Mouse (Mus musculus): ENCODE measurements at regions not wholly inside any gene's neighbourhood (a gene's known extent, or its start where the extent isn't known, plus 50 kb on each side); places are given as distances from the start of the nearest gene placed in this dataset.
"Not testable (repeated sequence)": the region's sequence is repeated elsewhere in the genome, so short reads cannot be mapped to it uniquely, and the experiment has no call there.

GRCm38 (mm10) chr16:80981573-80982105 lies 218.9 kb upstream of the Ncam2 start:
- no peak for DNase-seq (ENCODE audit: low spot score)
- 49% methylated on average over 2 of the region's 2 CpGs for WGBS
- Histone ChIP-seq H3K4me3 (ENCODE audit: low read depth, low read length) (no peak overlapping the region), H3K36me3 (replicated peaks; ENCODE audit: control insufficient read depth, insufficient read depth, low read length) (no peaks in the 10 kb centered on the region), H3K4me2 (ENCODE audit: low read depth, low read length) (no peak overlapping the region), H3K9me3 (replicated peaks; ENCODE audit: control insufficient read depth, low read length) (no peaks in the 10 kb centered on the region), H3K27me3 (ENCODE audit: control insufficient read depth, insufficient read depth, low read length) (no peaks in the 10 kb centered on the region), H3K27ac (ENCODE audit: low read depth) (no peak overlapping the region), H3K4me1 (ENCODE audit: control insufficient read depth, insufficient read depth) (no peaks in the 10 kb centered on the region), H3K9ac (replicated peaks; ENCODE audit: low read depth, low read length) (no peak overlapping the region)
- no peak for TF ChIP-seq CTCF (IDR thresholded peaks at IDR 0.05; ENCODE audit: low read depth)
- TF ChIP-seq EP300 (IDR thresholded peaks at IDR 0.05; ENCODE audit: low read depth) = no peak
- no peak for ATAC-seq (ENCODE audit: insufficient read depth, low read depth)

DNA sequence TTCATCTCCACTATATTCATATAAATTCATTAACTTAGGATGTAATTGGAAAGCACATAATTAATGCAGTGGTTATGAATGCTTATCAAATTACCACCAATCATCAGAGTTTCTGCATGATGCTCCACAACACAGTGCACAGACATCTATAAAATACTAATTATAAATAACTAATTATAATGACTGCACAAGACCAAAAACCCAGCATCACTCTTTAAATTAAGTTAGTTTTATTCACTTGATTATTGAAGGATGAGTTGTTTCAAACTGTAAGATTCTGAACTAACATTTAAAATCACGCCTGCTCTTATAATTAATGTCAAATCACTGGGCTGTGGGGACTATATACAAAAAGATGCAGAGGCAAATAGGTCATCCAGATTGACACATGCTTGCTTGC lies 212.7 kb upstream of the Ncam2 start:
- H3K9ac ChIP-seq (replicated peaks; ENCODE audit: low read depth, low read length) = no peak overlapping the region
- no peaks in the 10 kb centered on the region for H3K4me1 ChIP-seq (ENCODE audit: control insufficient read depth, insufficient read depth)
- H3K36me3 ChIP-seq (replicated peaks; ENCODE audit: control insufficient read depth, insufficient read depth, low read length) = no peaks in the 10 kb centered on the region
- H3K4me3 ChIP-seq (ENCODE audit: low read depth, low read length) = no peak overlapping the region
- no peaks in the 10 kb centered on the region for H3K9me3 ChIP-seq (replicated peaks; ENCODE audit: control insufficient read depth, low read length)
- TF ChIP-seq EP300 (IDR thresholded peaks at IDR 0.05; ENCODE audit: low read depth) = no peak
- TF ChIP-seq CTCF (IDR thresholded peaks at IDR 0.05; ENCODE audit: low read depth) = no peak
- H3K27me3 ChIP-seq (ENCODE audit: control insufficient read depth, insufficient read depth, low read length) = no peaks in the 10 kb centered on the region
- no peak overlapping the region for H3K4me2 ChIP-seq (ENCODE audit: low read depth, low read length)
- no peak overlapping the region for H3K27ac ChIP-seq (ENCODE audit: low read depth)
- ATAC-seq (ENCODE audit: insufficient read depth, low read depth) (no peak), DNase-seq (ENCODE audit: low spot score) (no peak)
- 48% methylated on average over 1 of the region's 1 CpGs for WGBS

DNA sequence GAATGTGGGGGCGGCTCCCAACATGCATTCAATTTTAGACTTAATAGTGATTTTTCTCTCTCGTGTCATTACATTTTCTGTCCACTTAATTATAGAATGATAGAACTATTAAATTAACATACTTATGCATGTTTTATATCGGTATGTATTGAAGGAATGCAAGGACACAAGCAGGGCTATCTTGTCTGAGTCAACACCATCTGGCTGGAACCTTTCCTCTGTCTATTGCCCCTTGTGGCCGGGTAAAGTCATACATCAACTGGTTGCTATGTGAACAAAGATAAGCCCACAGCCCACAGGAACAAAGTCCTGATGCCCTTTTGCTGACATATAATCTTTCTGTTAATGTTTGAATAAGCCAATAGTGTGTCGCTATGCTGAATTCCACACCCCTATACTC lies 163.7 kb upstream of the Ncam2 start:
- not testable (repeated sequence) for H3K4me3 ChIP-seq (ENCODE audit: low read depth, low read length); H3K4me2 ChIP-seq (ENCODE audit: low read depth, low read length); H3K9me3 ChIP-seq (replicated peaks; ENCODE audit: control insufficient read depth, low read length); H3K27me3 ChIP-seq (ENCODE audit: control insufficient read depth, insufficient read depth, low read length); H3K4me1 ChIP-seq (ENCODE audit: control insufficient read depth, insufficient read depth); ATAC-seq (ENCODE audit: insufficient read depth, low read depth); H3K27ac ChIP-seq (ENCODE audit: low read depth); H3K36me3 ChIP-seq (replicated peaks; ENCODE audit: control insufficient read depth, insufficient read depth, low read length); H3K9ac ChIP-seq (replicated peaks; ENCODE audit: low read depth, low read length); DNase-seq (ENCODE audit: low spot score)
- WGBS = 82% methylated on average over 5 of the region's 5 CpGs

DNA sequence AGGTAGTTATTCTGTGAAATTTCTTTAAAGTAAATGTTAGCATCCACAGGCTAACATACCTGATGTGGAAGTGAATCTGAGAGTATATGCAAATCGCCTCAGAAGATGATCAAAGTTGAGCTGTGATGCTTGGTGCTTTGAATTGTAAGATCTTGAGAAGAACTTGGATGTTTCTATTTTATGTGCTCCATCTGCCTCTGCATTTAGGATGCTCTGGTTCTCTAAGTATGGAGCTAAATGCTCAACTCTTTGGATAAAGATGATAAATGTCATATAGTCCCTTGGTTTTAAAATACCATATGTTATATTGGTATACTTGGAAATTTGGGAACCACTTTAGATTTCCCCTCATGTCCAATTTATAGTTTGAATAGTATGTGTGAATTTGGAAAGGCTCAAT lies 159.2 kb upstream of the Ncam2 start:
- H3K36me3 ChIP-seq (replicated peaks; ENCODE audit: control insufficient read depth, insufficient read depth, low read length) = no peaks in the 10 kb centered on the region
- TF ChIP-seq CTCF (IDR thresholded peaks at IDR 0.05; ENCODE audit: low read depth) (no peak), EP300 (IDR thresholded peaks at IDR 0.05; ENCODE audit: low read depth) (no peak)
- no peak overlapping the region for H3K4me3 ChIP-seq (ENCODE audit: low read depth, low read length)
- no peaks in the 10 kb centered on the region for H3K4me1 ChIP-seq (ENCODE audit: control insufficient read depth, insufficient read depth)
- ATAC-seq (ENCODE audit: insufficient read depth, low read depth) (no peak), DNase-seq (ENCODE audit: low spot score) (no peak)
- no peak overlapping the region for H3K4me2 ChIP-seq (ENCODE audit: low read depth, low read length)
- H3K27me3 ChIP-seq (ENCODE audit: control insufficient read depth, insufficient read depth, low read length) = no peaks in the 10 kb centered on the region
- H3K9me3 ChIP-seq (replicated peaks; ENCODE audit: control insufficient read depth, low read length) = 0 out of 2 replicates have a peak, but pooled peaks cover 4% of the 10 kb centered on the region
- WGBS = 51% methylated on average over 1 of the region's 1 CpGs
- no peak overlapping the region for H3K27ac ChIP-seq (ENCODE audit: low read depth)
- H3K9ac ChIP-seq (replicated peaks; ENCODE audit: low read depth, low read length) = no peak overlapping the region

DNA sequence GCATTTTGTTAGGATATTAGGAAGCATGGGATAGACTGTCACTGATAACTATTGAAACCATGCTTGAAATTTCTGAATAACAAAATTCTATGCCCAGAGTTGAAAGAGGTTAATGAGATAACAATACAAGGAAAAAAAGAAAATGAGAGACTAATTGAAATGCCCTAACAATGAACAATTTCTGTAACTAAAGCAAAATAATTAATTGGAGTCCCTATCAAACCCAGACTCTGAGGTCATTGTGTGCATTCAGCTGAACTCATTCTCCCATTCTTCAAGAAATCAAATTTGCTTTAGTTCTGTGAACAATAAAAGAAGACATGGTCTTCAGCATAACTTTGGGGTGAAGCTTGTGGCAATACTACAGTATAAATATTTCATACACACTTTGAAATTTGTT lies 154.8 kb upstream of the Ncam2 start:
- ATAC-seq (ENCODE audit: insufficient read depth, low read depth) = no peak
- DNase-seq (ENCODE audit: low spot score) = no peak

DNA sequence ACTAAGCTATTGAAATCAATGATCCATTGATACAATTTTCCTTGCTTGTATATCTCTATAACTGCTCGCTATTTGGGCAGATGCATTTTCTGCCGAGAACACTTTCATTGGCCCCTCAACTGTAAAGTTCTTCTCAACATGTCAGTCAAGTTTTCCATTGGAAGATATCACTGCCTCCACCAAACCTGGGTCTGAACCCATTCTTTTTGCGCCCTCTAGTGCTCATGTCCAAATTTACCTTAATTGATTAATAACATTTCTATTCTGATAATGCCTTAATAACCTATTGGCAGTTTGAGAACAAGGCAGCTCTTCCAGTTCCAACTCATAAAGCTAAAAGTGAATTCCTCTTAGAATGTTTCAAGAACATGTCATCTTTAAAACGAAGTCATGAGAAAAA lies 132.2 kb upstream of the Ncam2 start:
- 36% methylated on average over 4 of the region's 4 CpGs for WGBS
- no peak overlapping the region for H3K4me3 ChIP-seq (ENCODE audit: low read depth, low read length)

More for the DNA sequence above, 154.8 kb upstream of the Ncam2 start:
- no peaks in the 10 kb centered on the region for H3K9me3 ChIP-seq (replicated peaks; ENCODE audit: control insufficient read depth, low read length)
- no peaks in the 10 kb centered on the region for H3K36me3 ChIP-seq (replicated peaks; ENCODE audit: control insufficient read depth, insufficient read depth, low read length)
- TF ChIP-seq EP300 (IDR thresholded peaks at IDR 0.05; ENCODE audit: low read depth) = no peak
- TF ChIP-seq CTCF (IDR thresholded peaks at IDR 0.05; ENCODE audit: low read depth) = no peak
- no peaks in the 10 kb centered on the region for H3K4me1 ChIP-seq (ENCODE audit: control insufficient read depth, insufficient read depth)
- no peaks in the 10 kb centered on the region for H3K27me3 ChIP-seq (ENCODE audit: control insufficient read depth, insufficient read depth, low read length)
- no peak overlapping the region for H3K27ac ChIP-seq (ENCODE audit: low read depth)
- no peak overlapping the region for H3K4me3 ChIP-seq (ENCODE audit: low read depth, low read length)
- H3K4me2 ChIP-seq (ENCODE audit: low read depth, low read length) = no peak overlapping the region
- H3K9ac ChIP-seq (replicated peaks; ENCODE audit: low read depth, low read length) = no peak overlapping the region

More for the DNA sequence above, 132.2 kb upstream of the Ncam2 start:
- Histone ChIP-seq H3K36me3 (replicated peaks; ENCODE audit: control insufficient read depth, insufficient read depth, low read length) (no peaks in the 10 kb centered on the region), H3K9ac (replicated peaks; ENCODE audit: low read depth, low read length) (no peak overlapping the region), H3K4me1 (ENCODE audit: control insufficient read depth, insufficient read depth) (no peaks in the 10 kb centered on the region), H3K27ac (ENCODE audit: low read depth) (no peak overlapping the region), H3K4me2 (ENCODE audit: low read depth, low read length) (no peak overlapping the region), H3K27me3 (ENCODE audit: control insufficient read depth, insufficient read depth, low read length) (no peaks in the 10 kb centered on the region), H3K9me3 (replicated peaks; ENCODE audit: control insufficient read depth, low read length) (no peaks in the 10 kb centered on the region)
- DNase-seq (ENCODE audit: low spot score) (no peak), ATAC-seq (ENCODE audit: insufficient read depth, low read depth) (no peak)
- TF ChIP-seq EP300 (IDR thresholded peaks at IDR 0.05; ENCODE audit: low read depth) (no peak), CTCF (IDR thresholded peaks at IDR 0.05; ENCODE audit: low read depth) (peak; percentile 56)

All from heart, postnatal 0 days (tissue).